Mouse (Mus musculus) bone marrow, adult 2 months (tissue): ENCODE data around the gene Ubxn4.

ENCODE experiments used
- CTCF ChIP-seq: fragments of 200-500 bp; IDR thresholded peaks from 2 replicates; pipeline ENCODE4 v1.5.1; 2011; ENCODE audit warnings: low read length, control low read depth; ENCODE audit not compliant: control insufficient read depth, insufficient read depth
- POLR2A ChIP-seq: fragments of 200-500 bp; IDR thresholded peaks from 2 replicates; pipeline ENCODE4 v1.6.1; 2011; ENCODE audit warnings: low read depth, mild to moderate bottlenecking, control low read depth, low read length, borderline replicate concordance; ENCODE audit not compliant: control insufficient read depth

GRCm38 (mm10) chr1:128327165-128327564 is 83.4 kb downstream of the Ubxn4 start:
- TF ChIP-seq POLR2A, result no peak
- no peak for TF ChIP-seq CTCF
